Mouse (Mus musculus): Measurements from ENCODE around the gene R3hdm2. TPM values are rescaled to one million over a fixed set of nuclear protein-coding genes. Genes with fewer than 3 reads are reported as not detected.

R3hdm2 gene
- polyA plus RNA-seq, 1 experiment from 2014 or later, result 19.0 TPM

DNA sequence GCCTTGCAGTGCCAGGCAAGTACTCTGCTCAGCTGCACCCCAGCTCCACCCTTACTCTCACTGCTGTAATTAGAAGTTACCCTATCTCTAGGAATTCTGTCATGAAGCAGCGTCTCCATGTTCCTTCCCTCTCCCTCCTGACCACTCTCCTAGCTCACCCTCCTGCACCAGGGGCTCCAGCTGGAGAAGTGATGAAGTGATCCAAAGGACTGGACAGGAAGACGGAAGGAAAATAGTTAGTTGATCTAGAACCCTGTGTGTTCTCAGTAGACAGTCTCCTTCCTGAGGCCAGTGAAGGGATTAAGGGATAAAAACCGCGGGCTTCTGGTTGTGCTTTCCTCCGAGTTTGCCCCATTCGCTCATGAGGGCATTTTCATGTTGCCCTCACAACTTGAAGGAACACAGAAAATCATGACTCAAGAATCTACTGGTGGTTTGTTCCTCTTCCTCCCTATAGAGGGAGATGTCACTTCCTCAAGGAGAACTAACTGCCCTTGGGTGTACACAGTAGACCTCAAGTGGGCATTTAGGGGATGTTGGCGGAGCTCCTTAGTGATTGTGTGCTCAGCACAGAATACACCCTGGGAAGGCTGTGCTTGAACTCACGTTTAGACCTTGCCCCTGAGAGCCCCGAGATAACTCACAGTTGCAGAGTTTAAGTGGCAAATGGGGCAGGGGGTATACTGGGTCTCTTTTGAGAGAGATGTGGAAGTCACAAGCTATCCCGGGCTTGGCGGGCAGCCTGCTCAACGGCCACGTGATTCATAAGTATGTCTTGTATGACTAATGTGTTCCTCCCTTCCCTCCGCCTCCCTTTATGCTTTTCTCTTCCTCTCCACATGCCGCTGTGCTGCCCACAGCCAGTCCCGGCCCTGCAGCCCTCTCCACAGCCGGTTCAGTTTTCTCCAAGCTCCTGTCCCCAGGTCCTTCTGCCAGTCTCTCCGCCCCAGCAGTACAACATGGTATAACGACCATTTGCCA lies 101.0 kb downstream of the R3hdm2 start:
- Histone ChIP-seq H3K9ac (no peak overlapping the region), H3K4me3 (no peak overlapping the region), H3K27ac (no peak overlapping the region), H3K4me1 (no peaks in the 10 kb centered on the region), H3K9me3 (replicated peaks) (no peaks in the 10 kb centered on the region), H3K4me2 (no peak overlapping the region), H3K36me3 (peaks cover 67% of the 10 kb centered on the region), H3K27me3 (replicated peaks) (no peaks in the 10 kb centered on the region)
- WGBS (ENCODE audit: insufficient replicate concordance), result 75% methylated on average over 19 of the region's 19 CpGs
- ATAC-seq, result peak; percentile 13; the same call in 1 of the 2 replicates

DNA sequence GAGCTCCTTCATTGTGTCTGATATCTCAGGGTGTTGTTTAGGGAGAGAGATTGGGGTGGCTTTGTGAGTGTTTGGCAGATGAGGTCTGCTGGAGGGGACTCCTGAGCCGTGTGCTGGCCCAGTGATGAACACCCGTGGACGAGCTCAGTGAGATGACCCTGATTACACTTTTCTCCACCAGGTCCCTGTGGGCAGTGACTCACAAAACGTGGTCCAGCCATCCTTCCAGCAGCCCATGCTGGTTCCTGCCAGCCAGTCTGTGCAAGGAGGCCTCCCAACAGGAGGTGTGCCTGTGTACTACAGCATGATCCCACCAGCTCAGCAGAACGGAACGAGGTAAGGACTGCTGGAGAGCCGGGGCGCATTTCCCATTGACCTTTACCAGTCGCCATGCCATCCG lies 105.1 kb downstream of the R3hdm2 start:
- ATAC-seq, result no peak
- Histone ChIP-seq H3K4me3 (no peak overlapping the region), H3K4me1 (no peaks in the 10 kb centered on the region), H3K4me2 (no peak overlapping the region), H3K27me3 (replicated peaks) (no peaks in the 10 kb centered on the region), H3K36me3 (peaks cover 72% of the 10 kb centered on the region), H3K9ac (no peak overlapping the region), H3K9me3 (replicated peaks) (no peaks in the 10 kb centered on the region), H3K27ac (no peak overlapping the region)
- WGBS (ENCODE audit: insufficient replicate concordance), result 77% methylated on average over 10 of the region's 10 CpGs

GRCm38 (mm10) chr10:127488856-127489255 lies 108.7 kb downstream of the R3hdm2 start:
- ATAC-seq, result no peak
- Histone ChIP-seq H3K9ac (no peak overlapping the region), H3K4me2 (no peak overlapping the region), H3K9me3 (replicated peaks) (no peaks in the 10 kb centered on the region), H3K36me3 (peaks cover 85% of the 10 kb centered on the region), H3K27ac (no peak overlapping the region), H3K4me1 (no peaks in the 10 kb centered on the region), H3K4me3 (no peak overlapping the region), H3K27me3 (replicated peaks) (no peaks in the 10 kb centered on the region)
- WGBS (ENCODE audit: insufficient replicate concordance), result 84% methylated on average over 7 of the region's 7 CpGs

DNA sequence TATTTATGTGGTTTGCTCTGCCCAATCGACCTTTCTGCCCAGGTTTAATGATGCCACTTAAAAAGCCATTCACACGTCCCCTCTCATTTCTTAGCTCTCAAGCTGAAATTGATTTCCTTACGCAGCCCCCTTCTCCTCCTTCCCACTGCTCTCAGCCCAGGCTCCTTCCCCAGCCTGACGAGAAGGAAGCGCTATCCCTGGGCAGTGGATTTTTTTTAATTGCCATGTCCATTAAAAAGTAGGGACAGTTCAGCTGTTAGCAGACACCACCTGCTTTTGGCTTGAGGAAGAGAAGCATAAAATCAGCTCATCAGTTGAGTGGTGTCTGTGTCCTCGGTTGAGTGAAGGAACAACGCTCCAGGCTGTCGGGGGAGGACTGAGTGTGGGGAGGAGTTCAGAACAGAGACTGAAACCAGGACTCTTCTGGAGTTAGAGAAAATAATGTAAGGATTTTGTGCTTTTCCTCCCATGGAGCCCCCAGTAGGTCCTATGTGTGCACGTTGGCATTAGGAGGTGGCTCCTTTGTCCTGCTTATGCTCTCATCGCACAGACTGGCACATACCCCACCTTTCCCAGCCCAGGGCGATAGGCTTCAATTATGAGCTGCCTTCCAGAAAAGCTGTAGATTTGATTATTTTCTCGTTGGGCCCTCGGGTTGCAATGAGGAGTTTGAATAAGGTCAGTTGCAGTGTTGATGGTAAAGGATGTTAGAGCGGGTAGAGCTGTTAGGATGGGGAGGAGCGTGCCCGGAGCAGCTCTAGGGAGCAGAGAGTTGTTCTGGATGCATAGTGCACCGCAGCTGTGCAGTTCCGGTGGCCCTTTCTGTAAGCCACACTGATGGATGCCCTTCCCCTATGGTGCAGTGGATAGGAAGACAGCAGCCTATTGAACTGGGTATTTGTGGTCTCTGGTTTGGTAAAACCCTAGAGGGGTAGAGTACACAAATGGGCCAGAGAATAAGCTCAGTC lies 110.3 kb downstream of the R3hdm2 start:
- Histone ChIP-seq H3K36me3 (peaks cover 85% of the 10 kb centered on the region), H3K27ac (no peak overlapping the region), H3K4me2 (no peak overlapping the region), H3K27me3 (replicated peaks) (no peaks in the 10 kb centered on the region), H3K9me3 (replicated peaks) (no peaks in the 10 kb centered on the region), H3K4me1 (no peaks in the 10 kb centered on the region), H3K9ac (no peak overlapping the region), H3K4me3 (no peak overlapping the region)
- WGBS (ENCODE audit: insufficient replicate concordance), result 84% methylated on average over 18 of the region's 18 CpGs
- no peak for ATAC-seq

- Histone ChIP-seq H3K27me3 (replicated peaks) (no peaks in the 10 kb centered on the region), H3K36me3 (peaks cover 87% of the 10 kb centered on the region), H3K4me3 (no peak overlapping the region), H3K4me1 (no peaks in the 10 kb centered on the region), H3K9ac (no peak overlapping the region), H3K4me2 (no peak overlapping the region), H3K9me3 (replicated peaks) (no peaks in the 10 kb centered on the region), H3K27ac (no peak overlapping the region)
- WGBS (ENCODE audit: insufficient replicate concordance), result 82% methylated on average over 8 of the region's 8 CpGs
- no peak; the same call in 1 of the 2 replicates for ATAC-seq
These were observed 111.0 kb downstream of the R3hdm2 start for GRCm38 (mm10) chr10:127491128-127491512.

- H3K9ac ChIP-seq, result no peak overlapping the region
- WGBS (ENCODE audit: insufficient replicate concordance), result 80% methylated on average over 3 of the region's 3 CpGs
These were observed 112.0 kb downstream of the R3hdm2 start for GRCm38 (mm10) chr10:127492118-127492517.

DNA sequence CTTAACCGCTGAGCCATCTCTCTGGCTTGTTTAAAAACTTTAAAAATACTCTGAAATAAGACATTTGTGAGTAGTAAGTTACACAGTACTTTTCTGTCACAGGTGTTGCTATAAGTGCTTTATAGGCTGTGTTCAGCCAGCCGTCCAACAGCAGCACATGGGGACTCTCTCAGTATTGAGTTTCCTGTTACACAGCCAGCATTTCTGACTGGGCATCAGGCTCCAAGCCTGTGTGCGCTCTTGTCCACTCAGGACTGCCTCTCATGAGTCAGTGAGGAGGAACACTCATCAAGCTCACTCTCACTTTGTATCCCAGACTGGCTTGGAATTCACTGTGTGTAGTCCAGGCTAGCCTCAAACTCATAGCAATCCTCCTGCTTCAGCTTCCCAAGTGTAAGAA lies 116.0 kb downstream of the R3hdm2 start:
- Histone ChIP-seq H3K4me1 (peaks cover 6% of the 10 kb centered on the region), H3K27ac (no peak overlapping the region), H3K27me3 (replicated peaks) (no peaks in the 10 kb centered on the region), H3K9me3 (replicated peaks) (no peaks in the 10 kb centered on the region), H3K36me3 (peaks cover 91% of the 10 kb centered on the region), H3K4me2 (no peak overlapping the region), H3K9ac (no peak overlapping the region), H3K4me3 (no peak overlapping the region)
- 82% methylated on average over 3 of the region's 3 CpGs for WGBS (ENCODE audit: insufficient replicate concordance)
- no peak for ATAC-seq

More at GRCm38 (mm10) chr10:127492118-127492517, 112.0 kb downstream of the R3hdm2 start:
- Histone ChIP-seq H3K9me3 (replicated peaks) (no peaks in the 10 kb centered on the region), H3K4me1 (no peaks in the 10 kb centered on the region), H3K36me3 (peaks cover 90% of the 10 kb centered on the region), H3K4me2 (no peak overlapping the region), H3K27ac (no peak overlapping the region), H3K27me3 (replicated peaks) (no peaks in the 10 kb centered on the region), H3K4me3 (no peak overlapping the region)
- ATAC-seq, result no peak

- H3K27me3 ChIP-seq (replicated peaks), result 0 out of 2 replicates have a peak, but pooled peaks cover 4% of the 10 kb centered on the region
- peaks cover 60% of the 10 kb centered on the region for H3K36me3 ChIP-seq
- ATAC-seq, result no peak
- H3K27ac ChIP-seq, result no peak overlapping the region
- WGBS (ENCODE audit: insufficient replicate concordance), result 70% methylated on average over 5 of the region's 5 CpGs
- no peak overlapping the region for H3K9ac ChIP-seq
- H3K4me3 ChIP-seq, result no peak overlapping the region
- H3K4me1 ChIP-seq, result peaks cover 11% of the 10 kb centered on the region
- H3K9me3 ChIP-seq (replicated peaks), result no peaks in the 10 kb centered on the region
- no peak overlapping the region for H3K4me2 ChIP-seq
These were observed 119.4 kb downstream of the R3hdm2 start for GRCm38 (mm10) chr10:127499516-127499915.

- WGBS (ENCODE audit: insufficient replicate concordance), result 82% methylated on average over 4 of the region's 4 CpGs
- no peak for ATAC-seq
- peaks cover 11% of the 10 kb centered on the region for H3K4me1 ChIP-seq
- H3K9ac ChIP-seq, result no peak overlapping the region
- no peaks in the 10 kb centered on the region for H3K9me3 ChIP-seq (replicated peaks)
- H3K27me3 ChIP-seq (replicated peaks), result 0 out of 2 replicates have a peak, but pooled peaks cover 7% of the 10 kb centered on the region
- H3K4me3 ChIP-seq, result no peak overlapping the region
- H3K36me3 ChIP-seq, result peaks cover 55% of the 10 kb centered on the region
- H3K27ac ChIP-seq, result no peak overlapping the region
- H3K4me2 ChIP-seq, result no peak overlapping the region
These were observed 119.9 kb downstream of the R3hdm2 start for GRCm38 (mm10) chr10:127500042-127500441.

DNA sequence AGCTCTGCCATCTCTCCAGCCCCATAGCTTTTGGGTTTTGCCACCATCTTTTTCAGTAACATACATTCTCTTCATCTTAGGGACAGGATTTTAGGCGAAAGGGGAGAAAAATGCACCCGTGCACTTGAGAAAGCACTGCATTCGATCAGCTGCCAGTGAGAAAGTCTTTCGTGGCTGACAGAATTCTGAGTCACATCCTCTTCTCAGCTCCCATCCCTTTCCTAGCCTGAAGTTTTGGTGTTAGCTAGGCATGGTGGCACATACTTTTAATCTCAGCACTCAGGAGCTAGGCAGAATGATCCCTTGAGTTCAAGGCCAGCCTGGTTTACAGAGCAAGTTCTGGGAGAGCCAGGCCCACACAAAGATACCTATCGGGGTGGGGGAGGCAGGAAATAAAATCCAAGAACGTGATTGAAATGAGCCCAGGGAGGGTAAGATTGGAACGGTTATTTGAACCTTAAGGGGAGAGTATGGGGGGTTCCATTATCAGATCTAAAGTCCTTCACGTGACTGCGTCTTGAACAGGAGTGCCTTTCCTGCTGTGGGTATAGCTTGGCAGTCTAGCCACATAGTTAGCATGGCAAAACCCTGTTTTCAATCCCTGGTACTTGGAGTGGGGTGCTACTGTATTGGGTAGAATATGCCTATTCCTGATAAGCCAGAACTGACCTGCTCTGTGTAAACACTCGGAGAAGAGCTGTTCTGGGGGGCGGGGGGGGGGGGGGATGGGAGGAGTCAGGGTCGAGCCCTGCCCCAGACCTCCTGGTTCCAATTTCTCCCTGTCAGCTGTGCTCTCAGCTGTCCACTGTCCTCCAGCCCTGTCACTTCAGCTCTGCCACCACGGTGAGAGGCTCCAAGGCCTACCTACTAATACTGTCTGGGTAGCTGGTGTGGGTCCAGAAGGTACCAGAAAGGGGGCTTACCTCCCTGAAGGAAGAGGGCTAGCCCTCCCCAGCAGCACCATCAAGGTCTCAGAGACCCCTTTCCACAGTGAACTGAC lies 121.1 kb downstream of the R3hdm2 start, which contains the start of gene Stac3:
Gene Stac3 (plus strand): TSS at position 793 of the 1,000 bp plus-strand sequence.
- Histone ChIP-seq H3K4me3 (no peak within 1 kb of the TSS), H3K4me1 (peaks cover 11% of the 10 kb centered on the region), H3K27ac (no peak within 1 kb of the TSS), H3K9ac (no peak within 1 kb of the TSS), H3K36me3 (peaks cover 45% of the 10 kb centered on the region), H3K4me2 (no peak within 1 kb of the TSS), H3K9me3 (replicated peaks) (no peaks in the 10 kb centered on the region), H3K27me3 (replicated peaks) (0 out of 2 replicates have a peak, but pooled peaks cover 7% of the 10 kb centered on the region)
- ATAC-seq, result no peak
- 60% methylated on average over 13 of the region's 13 CpGs for WGBS (ENCODE audit: insufficient replicate concordance)

DNA sequence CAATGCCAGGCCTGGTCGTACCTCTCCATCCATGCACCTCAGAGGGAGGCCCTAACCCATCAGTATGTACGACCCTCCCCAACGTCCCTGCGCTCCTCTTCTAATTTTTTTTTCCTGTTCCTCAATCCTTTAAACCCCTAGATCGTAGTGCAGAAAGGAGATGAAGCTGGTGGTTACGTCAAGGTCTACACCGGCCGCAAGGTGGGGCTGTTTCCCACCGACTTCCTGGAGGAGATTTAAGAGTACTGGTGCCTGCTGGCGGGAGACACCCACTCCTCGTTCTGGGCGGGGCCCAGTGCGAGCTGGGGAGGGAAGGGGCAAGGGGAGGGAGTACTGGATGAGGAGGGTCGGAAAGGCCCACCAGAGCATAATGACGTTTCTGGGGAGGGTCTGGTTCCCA lies 128.1 kb downstream of the R3hdm2 start:
- peaks cover 43% of the 10 kb centered on the region for H3K4me1 ChIP-seq
- H3K9me3 ChIP-seq (replicated peaks), result no peaks in the 10 kb centered on the region
- peak overlapping the region; percentile 22 for H3K4me3 ChIP-seq
- peak overlapping the region; percentile 76 for H3K4me2 ChIP-seq
- peaks cover 77% of the 10 kb centered on the region for H3K27me3 ChIP-seq (replicated peaks)
- H3K27ac ChIP-seq, result no peak overlapping the region
- 2% methylated on average over 15 of the region's 15 CpGs for WGBS (ENCODE audit: insufficient replicate concordance)
- no peak; the same call in 1 of the 2 replicates for ATAC-seq
- no peak overlapping the region for H3K9ac ChIP-seq
- H3K36me3 ChIP-seq, result no peaks in the 10 kb centered on the region

Measured in liver, embryonic 12.5 days (tissue).